Mouse (Mus musculus): ENCODE data around the gene A930017K11Rik. TPM values are rescaled to one million over a fixed set of nuclear protein-coding genes. Genes with fewer than 3 reads are reported as not detected.

A930017K11Rik gene
- total and polyA plus RNA-seq, 3 experiments = 0.27 to 0.61 (median 0.37) TPM

DNA sequence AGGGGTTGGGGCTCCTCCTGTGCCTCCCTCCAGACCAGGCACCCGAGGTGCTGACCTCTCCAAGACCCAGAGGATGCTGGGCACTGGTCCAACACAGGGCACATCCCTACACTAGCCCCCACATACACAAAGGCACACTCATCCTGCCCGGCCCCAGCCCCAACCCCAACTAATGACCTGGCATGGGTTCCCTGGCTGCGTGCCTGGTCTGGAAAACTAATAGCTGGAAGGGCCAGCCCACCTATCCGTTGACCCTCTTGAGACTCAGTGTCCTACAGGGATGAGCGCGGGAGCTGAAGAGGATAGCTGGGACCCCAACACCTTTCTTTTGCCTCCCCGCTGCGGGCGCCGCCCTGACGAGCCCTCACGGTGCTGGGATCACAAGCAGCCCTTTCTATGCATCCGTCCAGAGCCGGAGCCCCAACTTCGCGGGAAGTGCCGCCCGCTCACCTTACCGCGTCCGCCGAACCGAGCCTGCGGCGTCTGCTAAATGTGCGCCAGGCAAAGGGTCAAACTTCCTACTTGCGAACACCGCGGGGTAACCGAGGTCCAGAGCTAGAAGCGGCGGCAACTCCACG lies 1.1 kb downstream of the A930017K11Rik start:
- peaks cover 6% of the 10 kb centered on the region; the same call in 1 of the 2 replicates for H3K27me3 ChIP-seq (ENCODE audit: control insufficient read depth, insufficient read depth, low read length)
- H3K9ac ChIP-seq (ENCODE audit: low read depth, low read length) = peak overlapping the region; percentile 46

DNA sequence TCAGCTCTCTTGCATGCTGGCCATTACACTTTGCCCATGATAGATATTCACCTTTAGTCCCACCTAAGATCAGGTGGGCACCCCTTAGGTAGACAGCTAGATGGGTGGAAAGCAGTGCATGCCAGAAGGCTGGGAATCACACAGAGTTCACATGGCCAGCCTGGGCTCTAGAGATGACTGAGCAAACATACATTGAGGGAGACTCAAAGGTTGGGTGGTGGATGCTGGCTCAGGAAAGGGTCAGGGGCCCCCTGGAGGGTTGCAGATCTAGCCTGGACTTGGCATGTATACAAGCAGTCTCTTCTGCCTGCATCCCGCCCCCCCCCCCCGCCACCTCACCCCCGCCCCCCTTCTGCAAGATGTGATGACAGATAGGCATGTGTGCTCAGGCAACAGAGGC lies 1.7 kb downstream of the A930017K11Rik start:
- H3K27me3 ChIP-seq (ENCODE audit: control insufficient read depth, insufficient read depth, low read length) = peaks cover 6% of the 10 kb centered on the region; the same call in 1 of the 2 replicates
- H3K79me2 ChIP-seq (replicated peaks; ENCODE audit: control insufficient read depth, insufficient read depth, low read length) = no peaks in the 10 kb centered on the region
- TF ChIP-seq CTCF (IDR thresholded peaks at IDR 0.05) = no peak
- no peak for TF ChIP-seq EP300 (IDR thresholded peaks at IDR 0.05; ENCODE audit: insufficient read depth, low read depth, low read length)
- TF ChIP-seq POLR2A (IDR thresholded peaks at IDR 0.05; ENCODE audit: insufficient read depth, low read depth, low read length) = no peak
- WGBS = 20% methylated on average over 1 of the region's 3 CpGs
- no peak overlapping the region for H3K9ac ChIP-seq (ENCODE audit: low read depth, low read length)
- H3K27ac ChIP-seq = no peak overlapping the region
- intact Hi-C loops (cut with DNase I) = no loop called here
- no peaks in the 10 kb centered on the region; the same call in 1 of the 2 replicates for H3K4me1 ChIP-seq (ENCODE audit: control insufficient read depth, insufficient read depth, low read length)
- no peak for DNase-seq
- no peaks in the 10 kb centered on the region for H3K36me3 ChIP-seq (ENCODE audit: control insufficient read depth, insufficient read depth, low read length)
- no peak overlapping the region for H3K4me3 ChIP-seq

More for the DNA sequence above, 1.1 kb downstream of the A930017K11Rik start:
- Histone ChIP-seq H3K4me1 (ENCODE audit: control insufficient read depth, insufficient read depth, low read length) (no peaks in the 10 kb centered on the region), H3K4me3 (peak overlapping the region; percentile 40), H3K27ac (no peak overlapping the region), H3K36me3 (ENCODE audit: control insufficient read depth, insufficient read depth, low read length) (no peaks in the 10 kb centered on the region), H3K79me2 (replicated peaks; ENCODE audit: control insufficient read depth, insufficient read depth, low read length) (no peaks in the 10 kb centered on the region)
- intact Hi-C loops (cut with DNase I) = no loop called here
- 1% methylated on average over 33 of the region's 33 CpGs for WGBS
- TF ChIP-seq CTCF (IDR thresholded peaks at IDR 0.05) (no peak), POLR2A (IDR thresholded peaks at IDR 0.05; ENCODE audit: insufficient read depth, low read depth, low read length) (no peak), EP300 (IDR thresholded peaks at IDR 0.05; ENCODE audit: insufficient read depth, low read depth, low read length) (no peak)
- DNase-seq = no peak

DNA sequence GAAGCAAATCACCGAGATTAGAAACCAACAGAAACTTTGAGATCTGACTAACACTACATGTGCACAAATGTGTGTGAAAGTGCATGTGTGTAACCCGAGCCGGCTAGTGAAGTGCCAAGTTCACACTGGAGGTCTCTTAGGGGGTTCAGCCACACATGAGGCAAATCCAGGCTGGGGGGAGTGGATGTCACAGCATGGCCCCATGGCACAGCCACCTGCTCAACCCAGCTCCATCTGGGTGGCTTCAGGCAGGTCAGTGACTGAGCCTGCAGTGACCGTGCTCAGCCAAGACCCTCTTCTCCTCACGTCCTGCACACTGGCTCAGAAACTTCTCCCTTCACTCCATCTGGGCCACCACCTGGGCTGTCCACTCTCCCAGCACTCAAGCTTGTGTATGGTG lies 2.4 kb downstream of the A930017K11Rik start:
- no peak for DNase-seq
- intact Hi-C loops (cut with DNase I) = no loop called here
- H3K79me2 ChIP-seq (replicated peaks; ENCODE audit: control insufficient read depth, insufficient read depth, low read length) = no peaks in the 10 kb centered on the region
- H3K27me3 ChIP-seq (ENCODE audit: control insufficient read depth, insufficient read depth, low read length) = peaks cover 6% of the 10 kb centered on the region; the same call in 1 of the 2 replicates
- no peaks in the 10 kb centered on the region for H3K36me3 ChIP-seq (ENCODE audit: control insufficient read depth, insufficient read depth, low read length)
- TF ChIP-seq POLR2A (IDR thresholded peaks at IDR 0.05; ENCODE audit: insufficient read depth, low read depth, low read length) = no peak
- TF ChIP-seq EP300 (IDR thresholded peaks at IDR 0.05; ENCODE audit: insufficient read depth, low read depth, low read length) = no peak
- TF ChIP-seq CTCF (IDR thresholded peaks at IDR 0.05) = no peak
- no peak overlapping the region for H3K4me3 ChIP-seq
- 80% methylated on average over 5 of the region's 5 CpGs for WGBS
- H3K4me1 ChIP-seq (ENCODE audit: control insufficient read depth, insufficient read depth, low read length) = no peaks in the 10 kb centered on the region; the same call in 1 of the 2 replicates
- no peak overlapping the region for H3K27ac ChIP-seq
- no peak overlapping the region for H3K9ac ChIP-seq (ENCODE audit: low read depth, low read length)

DNA sequence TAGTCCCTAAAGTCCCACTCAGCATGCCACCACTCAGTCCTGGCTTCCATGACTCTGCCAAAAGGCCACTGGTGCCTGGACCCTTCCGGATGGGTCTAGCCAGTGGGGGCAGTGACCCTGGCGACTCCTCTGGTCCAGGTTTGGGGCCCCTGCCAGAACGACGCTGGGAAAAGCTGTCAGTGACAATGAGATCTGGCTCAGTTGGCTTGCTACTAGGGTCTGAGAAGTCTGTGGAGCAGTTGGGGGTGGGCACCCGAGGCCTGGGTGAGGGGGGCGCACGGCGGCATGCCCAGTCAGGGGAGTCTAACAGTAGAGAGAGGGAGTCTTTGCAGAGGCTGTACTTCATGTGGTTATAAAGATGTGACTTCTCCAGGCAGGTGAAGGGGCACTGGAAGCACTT lies 4.3 kb downstream of the A930017K11Rik start:
- no peak overlapping the region for H3K9ac ChIP-seq (ENCODE audit: low read depth, low read length)
- H3K79me2 ChIP-seq (replicated peaks; ENCODE audit: control insufficient read depth, insufficient read depth, low read length) = no peaks in the 10 kb centered on the region
- no peak for DNase-seq
- no peak for TF ChIP-seq CTCF (IDR thresholded peaks at IDR 0.05)
- no peak for TF ChIP-seq POLR2A (IDR thresholded peaks at IDR 0.05; ENCODE audit: insufficient read depth, low read depth, low read length)
- TF ChIP-seq EP300 (IDR thresholded peaks at IDR 0.05; ENCODE audit: insufficient read depth, low read depth, low read length) = no peak
- peaks cover 6% of the 10 kb centered on the region; the same call in 1 of the 2 replicates for H3K27me3 ChIP-seq (ENCODE audit: control insufficient read depth, insufficient read depth, low read length)
- 74% methylated on average over 8 of the region's 8 CpGs for WGBS
- no peaks in the 10 kb centered on the region for H3K36me3 ChIP-seq (ENCODE audit: control insufficient read depth, insufficient read depth, low read length)
- H3K27ac ChIP-seq = no peak overlapping the region
- intact Hi-C loops (cut with DNase I) = no loop called here
- no peak overlapping the region for H3K4me3 ChIP-seq
- H3K4me1 ChIP-seq (ENCODE audit: control insufficient read depth, insufficient read depth, low read length) = no peaks in the 10 kb centered on the region; the same call in 1 of the 2 replicates

DNA sequence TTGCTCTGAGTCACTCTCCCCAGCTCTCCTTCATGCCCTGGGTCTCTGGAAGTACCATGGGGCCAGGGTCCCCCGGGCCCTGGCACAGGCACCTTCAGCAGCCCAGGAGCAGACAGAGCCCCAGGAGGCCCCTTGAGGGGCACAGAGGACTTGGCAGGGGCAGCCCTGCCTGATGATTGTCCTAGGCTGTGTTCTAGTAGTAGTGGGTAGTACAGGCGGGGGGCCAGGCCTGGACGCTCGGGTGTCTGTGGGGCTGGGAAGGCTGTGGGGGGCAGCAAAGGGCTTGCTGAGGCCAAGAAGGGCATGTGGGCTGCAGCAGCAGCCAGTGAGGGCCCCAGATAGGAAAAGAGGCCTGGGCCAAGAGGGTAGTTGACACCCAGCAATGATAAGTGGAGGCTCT lies 4.8 kb downstream of the A930017K11Rik start:
- Histone ChIP-seq H3K4me1 (ENCODE audit: control insufficient read depth, insufficient read depth, low read length) (peaks cover under 1% of the 10 kb centered on the region; the same call in 1 of the 2 replicates), H3K9ac (ENCODE audit: low read depth, low read length) (no peak overlapping the region), H3K4me3 (no peak overlapping the region), H3K36me3 (ENCODE audit: control insufficient read depth, insufficient read depth, low read length) (no peaks in the 10 kb centered on the region), H3K27me3 (ENCODE audit: control insufficient read depth, insufficient read depth, low read length) (peaks cover 6% of the 10 kb centered on the region; the same call in 1 of the 2 replicates), H3K27ac (no peak overlapping the region), H3K79me2 (replicated peaks; ENCODE audit: control insufficient read depth, insufficient read depth, low read length) (no peaks in the 10 kb centered on the region)
- DNase-seq = no peak
- TF ChIP-seq EP300 (IDR thresholded peaks at IDR 0.05; ENCODE audit: insufficient read depth, low read depth, low read length) = no peak
- TF ChIP-seq CTCF (IDR thresholded peaks at IDR 0.05) = no peak
- no peak for TF ChIP-seq POLR2A (IDR thresholded peaks at IDR 0.05; ENCODE audit: insufficient read depth, low read depth, low read length)
- intact Hi-C loops (cut with DNase I) = no loop called here
- 67% methylated on average over 4 of the region's 4 CpGs for WGBS

DNA sequence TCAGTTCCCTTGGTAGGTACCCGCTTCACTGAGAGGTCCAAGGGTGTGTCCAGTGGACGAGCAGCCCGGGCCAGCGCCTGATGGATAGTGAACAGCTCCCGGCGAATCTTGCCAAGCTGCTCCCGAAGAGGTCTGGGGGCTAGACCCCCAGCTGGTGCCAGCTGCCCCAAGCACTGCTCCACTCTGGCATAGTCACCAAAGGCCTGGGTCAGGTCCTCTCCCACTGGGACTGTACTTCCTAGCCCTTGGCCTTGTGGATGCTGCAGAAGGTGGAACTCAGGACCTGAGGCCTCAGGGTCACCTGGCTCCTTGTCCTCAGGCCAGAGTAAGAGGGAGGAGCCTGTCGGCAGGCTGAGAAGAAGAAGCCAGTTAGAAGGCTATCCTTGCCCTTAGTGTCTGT lies 5.5 kb downstream of the A930017K11Rik start:
- no peak for TF ChIP-seq CTCF (IDR thresholded peaks at IDR 0.05)
- TF ChIP-seq POLR2A (IDR thresholded peaks at IDR 0.05; ENCODE audit: insufficient read depth, low read depth, low read length) = no peak
- TF ChIP-seq EP300 (IDR thresholded peaks at IDR 0.05; ENCODE audit: insufficient read depth, low read depth, low read length) = no peak
- no peak for DNase-seq
- peaks cover 6% of the 10 kb centered on the region; the same call in 1 of the 2 replicates for H3K27me3 ChIP-seq (ENCODE audit: control insufficient read depth, insufficient read depth, low read length)
- no peaks in the 10 kb centered on the region for H3K79me2 ChIP-seq (replicated peaks; ENCODE audit: control insufficient read depth, insufficient read depth, low read length)
- peaks cover 4% of the 10 kb centered on the region; the same call in 1 of the 2 replicates for H3K4me1 ChIP-seq (ENCODE audit: control insufficient read depth, insufficient read depth, low read length)
- 84% methylated on average over 8 of the region's 8 CpGs for WGBS
- no peak overlapping the region for H3K9ac ChIP-seq (ENCODE audit: low read depth, low read length)
- H3K4me3 ChIP-seq = no peak overlapping the region
- intact Hi-C loops (cut with DNase I) = no loop called here
- no peaks in the 10 kb centered on the region for H3K36me3 ChIP-seq (ENCODE audit: control insufficient read depth, insufficient read depth, low read length)
- no peak overlapping the region for H3K27ac ChIP-seq

Measured in heart, adult 2 months (tissue).